Mouse (Mus musculus) heart, embryonic 13.5 days (tissue): ENCODE results near the gene Oaz2. TPM values are rescaled to one million over a fixed set of nuclear protein-coding genes. Genes with fewer than 3 reads are reported as not detected.

Source experiments
- ATAC-seq: fragments of 200-750 bp; cut with Nextera tagmentation; 2 replicates; pipeline ENCODE4 v1.8.0; 2017; ENCODE audit warnings: moderate TSS enrichment; ENCODE audit not compliant: insufficient number of reproducible peaks, low FRiP score, low TSS enrichment; ENCODE audit errors: extremely low read depth
- H3K27ac ChIP-seq: fragments of 300-500 bp; sonication (generic); replicated peaks from 2 replicates; pipeline ENCODE4 v1.5.1; 2015; ENCODE audit warnings: moderate library complexity, mild to moderate bottlenecking, inconsistent platforms
- H3K27me3 ChIP-seq: fragments of 300-500 bp; sonication (generic); replicated peaks from 2 replicates; pipeline ENCODE4 v1.6.1; 2015; ENCODE audit warnings: mild to moderate bottlenecking, inconsistent platforms
- H3K36me3 ChIP-seq: fragments of 300-500 bp; sonication (generic); 2 replicates; pipeline ENCODE4 v1.6.1; 2015; ENCODE audit warnings: mild to moderate bottlenecking, inconsistent platforms
- H3K4me1 ChIP-seq: fragments of 300-500 bp; sonication (generic); 2 replicates; pipeline ENCODE4 v1.6.1; 2015; ENCODE audit warnings: inconsistent platforms
- H3K4me2 ChIP-seq: fragments of 300-500 bp; sonication (generic); 2 replicates; pipeline ENCODE4 v1.6.1; 2015; ENCODE audit warnings: inconsistent platforms, mild to moderate bottlenecking, moderate library complexity
- H3K4me3 ChIP-seq: fragments of 300-500 bp; sonication (generic); 2 replicates; pipeline ENCODE4 v1.5.1; 2015; ENCODE audit warnings: moderate library complexity, mild to moderate bottlenecking, inconsistent platforms
- H3K9ac ChIP-seq: fragments of 300-500 bp; sonication (generic); 2 replicates; pipeline ENCODE4 v1.6.1; 2015; ENCODE audit warnings: inconsistent platforms, mild to moderate bottlenecking, moderate library complexity
- H3K9me3 ChIP-seq: fragments of 300-500 bp; sonication (generic); 2 replicates; pipeline ENCODE4 v1.6.1; 2016; ENCODE audit warnings: inconsistent platforms
- WGBS: fragments of 180-500 bp; shearing (Covaris S2); methylation state at CpG from one replicate; pipeline ENCODE4 v1.1.7; 2015; ENCODE audit warnings: mixed read lengths; 5-methylcytosine and 5-hydroxymethylcytosine counted together
- polyA plus RNA-seq: library from polyadenylated mRNA; unstranded; fragments of >200 nt; fragmentation: Nextera tagmentation; extraction: Ambion mirVana; gene quantifications from 2 replicates; pipeline ENCODE4 v1.2.1, GENCODE M21; 2015

The Oaz2 gene
- polyA plus RNA-seq, 1 experiment from 2014 or later, result 249 TPM

GRCm38 (mm10) chr9:65635766-65636165, 32.0 kb upstream of the Oaz2 start:
- no peak overlapping the region for H3K27ac ChIP-seq
- H3K9ac ChIP-seq, result no peak overlapping the region
- H3K27me3 ChIP-seq, result no peaks in the 10 kb centered on the region; the same call in 1 of the 2 replicates
- H3K4me3 ChIP-seq, result no peak overlapping the region
- no peak for ATAC-seq
- H3K4me1 ChIP-seq, result peaks cover 63% of the 10 kb centered on the region
- H3K36me3 ChIP-seq, result 0 out of 2 replicates have a peak, but pooled peaks cover 7% of the 10 kb centered on the region
- H3K4me2 ChIP-seq, result no peak overlapping the region
- H3K9me3 ChIP-seq, result no peaks in the 10 kb centered on the region
- WGBS, result 66% methylated on average over 1 of the region's 1 CpGs

GRCm38 (mm10) chr9:65636926-65637325, 30.9 kb upstream of the Oaz2 start:
- no peaks in the 10 kb centered on the region for H3K27me3 ChIP-seq

GRCm38 (mm10) chr9:65639065-65639464, 28.7 kb upstream of the Oaz2 start:
- peak overlapping the region; percentile 37 for H3K4me2 ChIP-seq

More at GRCm38 (mm10) chr9:65636926-65637325, 30.9 kb upstream of the Oaz2 start:
- peaks cover 71% of the 10 kb centered on the region for H3K4me1 ChIP-seq
- 0 out of 2 replicates have a peak, but pooled peaks cover 7% of the 10 kb centered on the region for H3K36me3 ChIP-seq
- H3K4me2 ChIP-seq, result no peak overlapping the region
- ATAC-seq, result no peak
- H3K9ac ChIP-seq, result no peak overlapping the region
- H3K4me3 ChIP-seq, result no peak overlapping the region
- H3K9me3 ChIP-seq, result no peaks in the 10 kb centered on the region
- WGBS, result 77% methylated on average over 4 of the region's 4 CpGs
- no peak overlapping the region for H3K27ac ChIP-seq

GRCm38 (mm10) chr9:65640838-65641410, 26.9 kb upstream of the Oaz2 start:
- Histone ChIP-seq H3K4me2 (peak overlapping the region; percentile 45), H3K9ac (peak overlapping the region; percentile 67), H3K27ac (peak overlapping the region; percentile 90), H3K4me3 (no peak overlapping the region), H3K27me3 (no peaks in the 10 kb centered on the region), H3K36me3 (peaks cover 13% of the 10 kb centered on the region), H3K9me3 (no peaks in the 10 kb centered on the region), H3K4me1 (peaks cover 80% of the 10 kb centered on the region)
- WGBS, result 4% methylated on average over 5 of the region's 5 CpGs
- no peak for ATAC-seq

More at GRCm38 (mm10) chr9:65639065-65639464, 28.7 kb upstream of the Oaz2 start:
- Histone ChIP-seq H3K27ac (peak overlapping the region; percentile 90), H3K27me3 (no peaks in the 10 kb centered on the region), H3K4me3 (no peak overlapping the region), H3K9me3 (no peaks in the 10 kb centered on the region), H3K36me3 (peaks cover 14% of the 10 kb centered on the region), H3K4me1 (peaks cover 62% of the 10 kb centered on the region), H3K9ac (peak overlapping the region; percentile 70)
- 31% methylated on average over 5 of the region's 5 CpGs for whole genome bisulfite sequencing
- no peak for ATAC-seq

GRCm38 (mm10) chr9:65641446-65642052, 26.3 kb upstream of the Oaz2 start:
- Histone ChIP-seq H3K4me1 (peaks cover 82% of the 10 kb centered on the region), H3K4me3 (no peak overlapping the region), H3K27me3 (no peaks in the 10 kb centered on the region), H3K27ac (peak overlapping the region; percentile 90), H3K36me3 (peaks cover 8% of the 10 kb centered on the region), H3K9ac (peak overlapping the region; percentile 60), H3K9me3 (no peaks in the 10 kb centered on the region), H3K4me2 (peak overlapping the region; percentile 45)
- ATAC-seq, result no peak
- WGBS, result 11% methylated on average over 12 of the region's 12 CpGs

GRCm38 (mm10) chr9:65642546-65642945, 25.3 kb upstream of the Oaz2 start:
- Histone ChIP-seq H3K9ac (no peak overlapping the region), H3K4me2 (no peak overlapping the region), H3K9me3 (no peaks in the 10 kb centered on the region), H3K36me3 (peaks cover 8% of the 10 kb centered on the region), H3K4me3 (no peak overlapping the region), H3K4me1 (peaks cover 88% of the 10 kb centered on the region), H3K27ac (peak overlapping the region; percentile 90), H3K27me3 (no peaks in the 10 kb centered on the region)
- no peak for ATAC-seq

- Histone ChIP-seq H3K27me3 (no peaks in the 10 kb centered on the region), H3K4me2 (0 out of 2 replicates have a peak overlapping the region, but pooled peaks have one; percentile 45), H3K9ac (no peak overlapping the region; the same call in 1 of the 2 replicates), H3K4me3 (no peak overlapping the region), H3K4me1 (peaks cover 88% of the 10 kb centered on the region), H3K9me3 (no peaks in the 10 kb centered on the region), H3K36me3 (peaks cover 8% of the 10 kb centered on the region), H3K27ac (peak overlapping the region; percentile 94)
- WGBS, result 72% methylated on average over 4 of the region's 4 CpGs
- no peak for ATAC-seq
Measured at GRCm38 (mm10) chr9:65644960-65645359, 22.8 kb upstream of the Oaz2 start.

GRCm38 (mm10) chr9:65645984-65646383, 21.8 kb upstream of the Oaz2 start:
- Histone ChIP-seq H3K9ac (peak overlapping the region; percentile 60), H3K36me3 (peaks cover 12% of the 10 kb centered on the region), H3K27ac (peak overlapping the region; percentile 94), H3K4me1 (peaks cover 88% of the 10 kb centered on the region), H3K27me3 (no peaks in the 10 kb centered on the region), H3K4me3 (0 out of 2 replicates have a peak overlapping the region, but pooled peaks have one; percentile 10), H3K4me2 (peak overlapping the region; percentile 45), H3K9me3 (no peaks in the 10 kb centered on the region)
- WGBS, result 6% methylated on average over 3 of the region's 3 CpGs
- ATAC-seq, result no peak; the same call in 1 of the 2 replicates

- H3K4me2 ChIP-seq, result no peak overlapping the region; the same call in 1 of the 2 replicates
- no peaks in the 10 kb centered on the region for H3K27me3 ChIP-seq
- no peak for ATAC-seq
- peaks cover 84% of the 10 kb centered on the region for H3K4me1 ChIP-seq
- no peaks in the 10 kb centered on the region for H3K9me3 ChIP-seq
- WGBS, result 77% methylated on average over 2 of the region's 2 CpGs
- peak overlapping the region; percentile 94 for H3K27ac ChIP-seq
- H3K9ac ChIP-seq, result no peak overlapping the region
- peaks cover 12% of the 10 kb centered on the region for H3K36me3 ChIP-seq
- no peak overlapping the region for H3K4me3 ChIP-seq
Measured at GRCm38 (mm10) chr9:65646782-65647181, 21.0 kb upstream of the Oaz2 start.

GRCm38 (mm10) chr9:65648730-65649129, 19.1 kb upstream of the Oaz2 start:
- ATAC-seq, result no peak
- H3K9me3 ChIP-seq, result no peaks in the 10 kb centered on the region
- H3K36me3 ChIP-seq, result peaks cover 8% of the 10 kb centered on the region
- 77% methylated on average over 13 of the region's 13 CpGs for WGBS
- H3K9ac ChIP-seq, result 0 out of 2 replicates have a peak overlapping the region, but pooled peaks have one; percentile 24
- peak overlapping the region; percentile 79 for H3K27ac ChIP-seq
- peaks cover 72% of the 10 kb centered on the region for H3K4me1 ChIP-seq
- H3K4me3 ChIP-seq, result no peak overlapping the region
- H3K4me2 ChIP-seq, result no peak overlapping the region
- H3K27me3 ChIP-seq, result no peaks in the 10 kb centered on the region

- Histone ChIP-seq H3K27ac (peak overlapping the region; percentile 79), H3K9ac (peak overlapping the region; percentile 71), H3K4me2 (peak overlapping the region; percentile 18; the same call in 1 of the 2 replicates), H3K9me3 (no peaks in the 10 kb centered on the region), H3K36me3 (peaks cover 4% of the 10 kb centered on the region; the same call in 1 of the 2 replicates), H3K27me3 (no peaks in the 10 kb centered on the region), H3K4me1 (peaks cover 70% of the 10 kb centered on the region), H3K4me3 (no peak overlapping the region)
- ATAC-seq, result no peak
- 0% methylated on average over 1 of the region's 1 CpGs for WGBS
Measured at GRCm38 (mm10) chr9:65649997-65650396, 17.8 kb upstream of the Oaz2 start.
